Mouse (Mus musculus): ENCODE measurements around the gene Vgll4.

DNA sequence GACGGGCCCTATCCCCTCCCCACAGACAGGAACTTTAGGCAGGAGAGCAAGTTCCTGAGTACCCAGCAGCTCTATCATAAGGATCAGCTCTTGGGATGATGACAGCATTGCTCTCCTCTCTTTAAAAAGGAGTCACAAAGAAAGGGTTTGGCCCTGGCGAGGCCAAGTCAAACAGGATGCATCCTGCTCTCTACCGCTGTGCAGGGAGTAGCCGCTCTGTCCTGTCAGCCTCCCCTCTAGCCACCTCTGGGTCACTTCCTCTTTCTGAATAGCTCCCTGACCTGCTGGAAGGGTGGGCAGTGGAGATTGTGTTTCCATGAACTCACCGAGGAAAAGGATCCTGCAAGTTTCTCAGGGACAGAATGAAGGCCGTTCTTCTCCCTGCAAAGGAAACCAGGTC, 151.3 kb downstream of the Vgll4 start:
- no peak for TF ChIP-seq CTCF (IDR thresholded peaks at IDR 0.05; ENCODE audit: extremely low read depth, insufficient read depth, insufficient read length, insufficient replicate concordance)
- no peak for TF ChIP-seq POLR2A (IDR thresholded peaks at IDR 0.05; ENCODE audit: low read depth, low read length)
